Mouse (Mus musculus): ENCODE data around the gene Smim8. TPM values are rescaled to one million over a fixed set of nuclear protein-coding genes. Genes with fewer than 3 reads are reported as not detected.

Smim8 gene
- polyA plus RNA-seq (2014; fragmentation: Nextera tagmentation; extraction: Ambion mirVana) = 50.9 and 56.0 TPM in 2 replicates

- peak; percentile 98 for DNase-seq
- Histone ChIP-seq H3K27ac (replicated peaks; ENCODE audit: low read depth, low read length) (peak within 1 kb of the TSS; percentile 84), H3K4me1 (ENCODE audit: control insufficient read depth, insufficient read depth, low read length) (no peaks in the 10 kb centered on the region), H3K4me3 (replicated peaks; ENCODE audit: low read depth, low read length) (peak within 1 kb of the TSS; percentile 63), H3K27me3 (ENCODE audit: control insufficient read depth, insufficient read depth, low read length) (no peaks in the 10 kb centered on the region), H3K36me3 (ENCODE audit: control insufficient read depth, insufficient read depth, low read length) (no peaks in the 10 kb centered on the region), H3K9me3 (ENCODE audit: control insufficient read depth, low read length) (no peaks in the 10 kb centered on the region), H3K9ac (replicated peaks; ENCODE audit: low read length) (peak within 1 kb of the TSS; percentile 70), H3K4me2 (ENCODE audit: low read length) (peak within 1 kb of the TSS; percentile 79)
- ATAC-seq (ENCODE audit: low FRiP score, low TSS enrichment) = peak; percentile 92
- WGBS = 5% methylated on average over 40 of the region's 40 CpGs
Measured at GRCm38 (mm10) chr4:34777677-34778527, at the start of gene Smim8. Smim8 (minus strand) TSS chr4:34778423.

- H3K4me3 ChIP-seq (replicated peaks; ENCODE audit: low read depth, low read length) = no peak overlapping the region
- H3K27ac ChIP-seq (replicated peaks; ENCODE audit: low read depth, low read length) = no peak overlapping the region
- H3K36me3 ChIP-seq (ENCODE audit: control insufficient read depth, insufficient read depth, low read length) = peaks cover 18% of the 10 kb centered on the region
- no peak overlapping the region for H3K4me2 ChIP-seq (ENCODE audit: low read length)
- DNase-seq (no peak), ATAC-seq (ENCODE audit: low FRiP score, low TSS enrichment) (no peak)
- WGBS = 93% methylated on average over 1 of the region's 1 CpGs
- no peaks in the 10 kb centered on the region for H3K9me3 ChIP-seq (ENCODE audit: control insufficient read depth, low read length)
- H3K27me3 ChIP-seq (ENCODE audit: control insufficient read depth, insufficient read depth, low read length) = no peaks in the 10 kb centered on the region
- no peak overlapping the region for H3K9ac ChIP-seq (replicated peaks; ENCODE audit: low read length)
- H3K4me1 ChIP-seq (ENCODE audit: control insufficient read depth, insufficient read depth, low read length) = no peaks in the 10 kb centered on the region
Measured at GRCm38 (mm10) chr4:34823901-34824300, 45.7 kb upstream of the Smim8 start.

- 93% methylated on average over 4 of the region's 4 CpGs for WGBS
- no peak overlapping the region for H3K9ac ChIP-seq (replicated peaks; ENCODE audit: low read length)
- no peaks in the 10 kb centered on the region for H3K4me1 ChIP-seq (ENCODE audit: control insufficient read depth, insufficient read depth, low read length)
- H3K27me3 ChIP-seq (ENCODE audit: control insufficient read depth, insufficient read depth, low read length) = no peaks in the 10 kb centered on the region
- H3K4me2 ChIP-seq (ENCODE audit: low read length) = no peak overlapping the region
- peaks cover 32% of the 10 kb centered on the region for H3K36me3 ChIP-seq (ENCODE audit: control insufficient read depth, insufficient read depth, low read length)
- ATAC-seq (ENCODE audit: low FRiP score, low TSS enrichment) = no peak
- no peak overlapping the region for H3K4me3 ChIP-seq (replicated peaks; ENCODE audit: low read depth, low read length)
- no peak overlapping the region for H3K27ac ChIP-seq (replicated peaks; ENCODE audit: low read depth, low read length)
- no peak for DNase-seq
- no peaks in the 10 kb centered on the region for H3K9me3 ChIP-seq (ENCODE audit: control insufficient read depth, low read length)
Measured at GRCm38 (mm10) chr4:34819904-34820303, 41.7 kb upstream of the Smim8 start.

- no peaks in the 10 kb centered on the region for H3K27me3 ChIP-seq (ENCODE audit: control insufficient read depth, insufficient read depth, low read length)
- DNase-seq (no peak), ATAC-seq (ENCODE audit: low FRiP score, low TSS enrichment) (no peak)
- H3K9ac ChIP-seq (replicated peaks; ENCODE audit: low read length) = no peak overlapping the region
- no peaks in the 10 kb centered on the region for H3K9me3 ChIP-seq (ENCODE audit: control insufficient read depth, low read length)
- H3K4me2 ChIP-seq (ENCODE audit: low read length) = no peak overlapping the region
- H3K4me1 ChIP-seq (ENCODE audit: control insufficient read depth, insufficient read depth, low read length) = no peaks in the 10 kb centered on the region
- WGBS = 86% methylated on average over 14 of the region's 14 CpGs
- no peak overlapping the region for H3K4me3 ChIP-seq (replicated peaks; ENCODE audit: low read depth, low read length)
- H3K36me3 ChIP-seq (ENCODE audit: control insufficient read depth, insufficient read depth, low read length) = peaks cover 21% of the 10 kb centered on the region
- no peak overlapping the region for H3K27ac ChIP-seq (replicated peaks; ENCODE audit: low read depth, low read length)
Measured at GRCm38 (mm10) chr4:34801166-34802034, 23.2 kb upstream of the Smim8 start.

GRCm38 (mm10) chr4:34798005-34798404 is 19.8 kb upstream of the Smim8 start:
- no peaks in the 10 kb centered on the region for H3K9me3 ChIP-seq (ENCODE audit: control insufficient read depth, low read length)
- no peak for DNase-seq
- no peak overlapping the region for H3K27ac ChIP-seq (replicated peaks; ENCODE audit: low read depth, low read length)
- H3K9ac ChIP-seq (replicated peaks; ENCODE audit: low read length) = no peak overlapping the region
- no peaks in the 10 kb centered on the region for H3K4me1 ChIP-seq (ENCODE audit: control insufficient read depth, insufficient read depth, low read length)
- WGBS = 85% methylated on average over 2 of the region's 2 CpGs
- H3K4me2 ChIP-seq (ENCODE audit: low read length) = no peak overlapping the region
- H3K4me3 ChIP-seq (replicated peaks; ENCODE audit: low read depth, low read length) = no peak overlapping the region
- no peaks in the 10 kb centered on the region for H3K27me3 ChIP-seq (ENCODE audit: control insufficient read depth, insufficient read depth, low read length)
- no peaks in the 10 kb centered on the region for H3K36me3 ChIP-seq (ENCODE audit: control insufficient read depth, insufficient read depth, low read length)
- no peak for ATAC-seq (ENCODE audit: low FRiP score, low TSS enrichment)

GRCm38 (mm10) chr4:34797294-34797983 is 19.2 kb upstream of the Smim8 start:
- H3K4me3 ChIP-seq (replicated peaks; ENCODE audit: low read depth, low read length) = no peak overlapping the region
- H3K9ac ChIP-seq (replicated peaks; ENCODE audit: low read length) = no peak overlapping the region
- DNase-seq = no peak
- no peaks in the 10 kb centered on the region for H3K27me3 ChIP-seq (ENCODE audit: control insufficient read depth, insufficient read depth, low read length)
- ATAC-seq (ENCODE audit: low FRiP score, low TSS enrichment) = no peak
- H3K4me2 ChIP-seq (ENCODE audit: low read length) = no peak overlapping the region
- 87% methylated on average over 8 of the region's 8 CpGs for WGBS
- no peaks in the 10 kb centered on the region for H3K36me3 ChIP-seq (ENCODE audit: control insufficient read depth, insufficient read depth, low read length)
- no peak overlapping the region for H3K27ac ChIP-seq (replicated peaks; ENCODE audit: low read depth, low read length)
- H3K9me3 ChIP-seq (ENCODE audit: control insufficient read depth, low read length) = no peaks in the 10 kb centered on the region
- no peaks in the 10 kb centered on the region for H3K4me1 ChIP-seq (ENCODE audit: control insufficient read depth, insufficient read depth, low read length)

GRCm38 (mm10) chr4:34796294-34796693 is 18.1 kb upstream of the Smim8 start:
- 75% methylated on average over 5 of the region's 5 CpGs for WGBS
- no peaks in the 10 kb centered on the region for H3K4me1 ChIP-seq (ENCODE audit: control insufficient read depth, insufficient read depth, low read length)
- H3K36me3 ChIP-seq (ENCODE audit: control insufficient read depth, insufficient read depth, low read length) = no peaks in the 10 kb centered on the region
- H3K4me3 ChIP-seq (replicated peaks; ENCODE audit: low read depth, low read length) = no peak overlapping the region
- DNase-seq (no peak), ATAC-seq (ENCODE audit: low FRiP score, low TSS enrichment) (no peak)
- no peak overlapping the region for H3K4me2 ChIP-seq (ENCODE audit: low read length)
- H3K9ac ChIP-seq (replicated peaks; ENCODE audit: low read length) = no peak overlapping the region
- no peak overlapping the region for H3K27ac ChIP-seq (replicated peaks; ENCODE audit: low read depth, low read length)
- H3K27me3 ChIP-seq (ENCODE audit: control insufficient read depth, insufficient read depth, low read length) = no peaks in the 10 kb centered on the region
- no peaks in the 10 kb centered on the region for H3K9me3 ChIP-seq (ENCODE audit: control insufficient read depth, low read length)

GRCm38 (mm10) chr4:34786476-34786875 is 8.3 kb upstream of the Smim8 start:
- Histone ChIP-seq H3K4me2 (ENCODE audit: low read length) (no peak overlapping the region), H3K27ac (replicated peaks; ENCODE audit: low read depth, low read length) (no peak overlapping the region), H3K27me3 (ENCODE audit: control insufficient read depth, insufficient read depth, low read length) (no peaks in the 10 kb centered on the region), H3K9ac (replicated peaks; ENCODE audit: low read length) (no peak overlapping the region), H3K36me3 (ENCODE audit: control insufficient read depth, insufficient read depth, low read length) (no peaks in the 10 kb centered on the region), H3K9me3 (ENCODE audit: control insufficient read depth, low read length) (no peaks in the 10 kb centered on the region), H3K4me1 (ENCODE audit: control insufficient read depth, insufficient read depth, low read length) (no peaks in the 10 kb centered on the region), H3K4me3 (replicated peaks; ENCODE audit: low read depth, low read length) (no peak overlapping the region)
- DNase-seq = no peak
- no peak for ATAC-seq (ENCODE audit: low FRiP score, low TSS enrichment)
- WGBS = 85% methylated on average over 3 of the region's 3 CpGs

Data from midbrain, embryonic 14.5 days (tissue).